Mouse (Mus musculus) stomach, embryonic 16.5 days (tissue): ENCODE measurements around the gene Snx10. TPM values are rescaled to one million over a fixed set of nuclear protein-coding genes. Genes with fewer than 3 reads are reported as not detected.
"Not testable (repeated sequence)": the region's sequence is repeated elsewhere in the genome, so short reads cannot be mapped to it uniquely, and the experiment has no call there.

Experiments used
- ATAC-seq: fragments of 200-750 bp; cut with Nextera tagmentation; 2 replicates; pipeline ENCODE4 v1.8.0; 2017; ENCODE audit warnings: moderate number of reproducible peaks, moderate TSS enrichment; ENCODE audit not compliant: insufficient read depth, low FRiP score
- H3K27ac ChIP-seq: fragments of 300-500 bp; sonication (generic); 2 replicates; pipeline ENCODE4 v1.5.1; 2014; ENCODE audit warnings: low read length
- H3K27me3 ChIP-seq: fragments of 300-500 bp; sonication (generic); 2 replicates; pipeline ENCODE4 v1.6.1; 2014; ENCODE audit warnings: low read length, control low read depth, mixed read lengths; ENCODE audit not compliant: control insufficient read depth, insufficient read depth
- H3K36me3 ChIP-seq: fragments of 300-500 bp; sonication (generic); 2 replicates; pipeline ENCODE4 v1.6.1; 2014; ENCODE audit warnings: low read length; ENCODE audit not compliant: control insufficient read depth, insufficient read depth
- H3K4me1 ChIP-seq: fragments of 300-500 bp; sonication (generic); 2 replicates; pipeline ENCODE4 v1.6.1; 2014; ENCODE audit warnings: low read length, control low read depth, mixed read lengths; ENCODE audit not compliant: control insufficient read depth, insufficient read depth
- H3K4me2 ChIP-seq: fragments of 300-500 bp; sonication (generic); 2 replicates; pipeline ENCODE4 v1.6.1; 2014; ENCODE audit warnings: low read depth, low read length, mixed read lengths
- H3K4me3 ChIP-seq: fragments of 300-500 bp; sonication (generic); replicated peaks from 2 replicates; pipeline ENCODE4 v1.5.1; 2014; ENCODE audit warnings: mild to moderate bottlenecking, low read length
- H3K9ac ChIP-seq: fragments of 300-500 bp; sonication (generic); 2 replicates; pipeline ENCODE4 v1.6.1; 2014; ENCODE audit warnings: low read length
- H3K9me3 ChIP-seq: fragments of 300-500 bp; sonication (generic); replicated peaks from 2 replicates; pipeline ENCODE4 v1.6.1; 2016; ENCODE audit warnings: low read length, control low read depth; ENCODE audit not compliant: control insufficient read depth
- WGBS: fragments of 180-500 bp; shearing (Covaris S2); extraction: QIAGEN DNeasy Blood & Tissue Kit; methylation state at CpG from one replicate; pipeline ENCODE4 v1.1.7; 2014; 5-methylcytosine and 5-hydroxymethylcytosine counted together
- polyA plus RNA-seq: library from polyadenylated mRNA; unstranded; fragments of >200 nt; fragmentation: Nextera tagmentation; extraction: Ambion mirVana; gene quantifications from 2 replicates; pipeline ENCODE4 v1.2.1, GENCODE M21; 2015

Gene Snx10
- 16.0 and 17.1 TPM in 2 replicates for polyA plus RNA-seq

GRCm38 (mm10) chr6:51523807-51524320 lies at the start of gene Snx10:
Gene Snx10, plus strand, starts transcription at chr6:51523901.
- peak within 1 kb of the TSS; percentile 29; the same call in 1 of the 2 replicates for H3K27ac ChIP-seq
- peak; percentile 72; the same call in 1 of the 2 replicates for ATAC-seq

DNA sequence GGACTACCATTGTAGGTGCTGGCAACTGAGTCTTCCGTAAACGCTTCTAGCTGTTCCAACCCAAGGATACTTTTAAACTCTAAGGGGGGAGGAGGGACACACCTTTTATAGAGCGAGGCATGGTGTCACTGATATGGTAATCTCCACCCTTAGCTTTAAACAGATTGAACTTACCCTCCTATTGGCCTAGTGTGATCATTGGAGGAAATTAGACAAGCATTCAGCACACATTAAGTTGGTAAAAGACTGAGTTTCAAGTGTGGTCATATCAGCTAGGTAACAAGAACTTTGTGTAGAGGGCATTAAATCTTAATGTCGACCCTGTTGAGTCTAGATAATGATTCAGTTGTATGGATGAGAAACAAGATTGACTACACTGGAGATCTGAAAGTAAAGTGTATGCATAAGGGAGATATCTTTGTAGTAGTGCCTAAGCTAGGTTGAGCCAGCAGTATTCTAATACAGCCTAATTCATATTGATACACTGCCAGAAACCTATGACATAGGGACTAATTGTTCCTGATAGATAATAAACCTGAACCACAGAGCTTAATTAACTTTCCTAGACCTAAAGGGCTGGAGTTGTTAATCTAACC lies 44.5 kb upstream of the Snx10 start:
- 89% methylated on average over 4 of the region's 4 CpGs for WGBS
- H3K27me3 ChIP-seq, result no peaks in the 10 kb centered on the region
- no peak overlapping the region for H3K4me2 ChIP-seq
- H3K4me3 ChIP-seq, result no peak overlapping the region
- H3K4me1 ChIP-seq, result no peaks in the 10 kb centered on the region
- H3K36me3 ChIP-seq, result peaks cover 42% of the 10 kb centered on the region
- ATAC-seq, result no peak
- H3K9me3 ChIP-seq, result no peaks in the 10 kb centered on the region
- H3K9ac ChIP-seq, result no peak overlapping the region
- no peak overlapping the region for H3K27ac ChIP-seq

More at GRCm38 (mm10) chr6:51523807-51524320, at the start of gene Snx10:
- peak within 1 kb of the TSS; percentile 59 for H3K4me3 ChIP-seq
- WGBS, result 0% methylated on average over 47 of the region's 47 CpGs
- H3K9me3 ChIP-seq, result no peaks in the 10 kb centered on the region
- no peaks in the 10 kb centered on the region for H3K36me3 ChIP-seq
- no peaks in the 10 kb centered on the region for H3K27me3 ChIP-seq
- peak within 1 kb of the TSS; percentile 75 for H3K9ac ChIP-seq
- H3K4me2 ChIP-seq, result peak within 1 kb of the TSS; percentile 73
- H3K4me1 ChIP-seq, result peaks cover 8% of the 10 kb centered on the region

DNA sequence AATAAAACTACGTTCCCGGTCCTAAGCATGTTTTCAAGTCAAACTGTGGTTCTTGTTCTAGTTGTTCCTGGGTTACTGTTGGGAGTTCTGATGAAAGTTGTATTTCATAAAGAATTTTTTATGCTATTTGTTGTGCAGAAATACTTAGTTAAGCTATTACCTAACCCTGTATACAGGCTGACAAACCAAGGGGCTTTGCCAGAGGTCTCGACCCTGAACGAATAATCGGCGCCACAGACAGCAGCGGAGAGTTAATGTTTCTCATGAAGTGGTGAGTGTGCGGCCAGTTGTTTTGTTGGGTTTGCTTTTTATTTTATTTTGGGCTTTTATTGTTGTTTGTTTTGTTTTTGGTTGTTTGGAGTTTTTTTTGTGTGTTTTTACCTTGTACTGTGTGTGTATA lies 42.2 kb upstream of the Snx10 start:
- Histone ChIP-seq H3K4me1 (no peaks in the 10 kb centered on the region), H3K27ac (no peak overlapping the region), H3K4me3 (no peak overlapping the region), H3K9ac (no peak overlapping the region), H3K9me3 (no peaks in the 10 kb centered on the region), H3K4me2 (no peak overlapping the region), H3K36me3 (peaks cover 32% of the 10 kb centered on the region), H3K27me3 (no peaks in the 10 kb centered on the region)
- no peak for ATAC-seq
- WGBS, result 93% methylated on average over 8 of the region's 8 CpGs

DNA sequence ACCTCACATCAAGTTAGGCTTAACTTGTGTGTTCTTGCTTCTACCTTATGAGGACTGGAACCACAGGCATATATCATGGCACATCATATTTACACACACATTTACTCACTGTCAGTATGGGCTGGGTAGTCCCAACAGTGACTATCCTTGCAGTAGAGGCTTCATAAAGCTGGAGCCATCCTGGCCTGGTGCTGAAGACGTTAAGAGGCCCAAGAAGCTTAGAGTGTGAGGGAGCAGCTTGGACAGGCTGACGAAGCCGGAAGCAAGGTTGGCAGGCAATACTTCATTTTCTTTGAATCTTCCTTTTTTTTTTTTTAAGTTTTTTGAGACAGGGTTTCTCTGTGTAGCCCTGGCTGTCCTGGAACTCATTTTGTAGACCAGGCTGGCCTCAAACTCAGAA lies 39.8 kb upstream of the Snx10 start:
- WGBS, result 90% methylated on average over 3 of the region's 3 CpGs
- no peak for ATAC-seq

DNA sequence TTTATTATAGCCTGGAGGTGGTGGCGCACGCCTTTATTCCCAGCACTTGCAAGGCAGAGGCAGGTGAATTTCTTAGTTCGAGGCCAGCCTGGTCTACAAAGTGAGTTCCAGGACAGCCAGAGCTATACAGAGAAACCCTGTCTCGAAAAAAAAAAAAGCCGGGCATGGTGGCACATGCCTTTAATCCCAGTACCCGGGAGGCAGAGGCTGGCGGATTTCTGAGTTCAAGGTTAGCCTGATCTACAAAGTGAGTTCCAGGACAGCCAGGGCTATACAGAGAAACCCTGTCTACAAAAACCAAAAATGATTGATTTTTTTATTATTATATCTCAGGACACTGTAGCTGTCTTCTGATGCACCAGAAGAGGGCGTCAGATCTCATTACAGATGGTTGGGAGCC lies 39.1 kb upstream of the Snx10 start:
- not testable (repeated sequence) for H3K27ac ChIP-seq, H3K4me2 ChIP-seq, H3K9ac ChIP-seq, H3K4me3 ChIP-seq, H3K27me3 ChIP-seq, ATAC-seq, H3K9me3 ChIP-seq, H3K4me1 ChIP-seq
- 89% methylated on average over 8 of the region's 8 CpGs for WGBS
- peaks cover 20% of the 10 kb centered on the region for H3K36me3 ChIP-seq

More for the DNA sequence above, 39.8 kb upstream of the Snx10 start:
- H3K4me1 ChIP-seq, result no peaks in the 10 kb centered on the region
- H3K9me3 ChIP-seq, result peaks cover 4% of the 10 kb centered on the region; the same call in 1 of the 2 replicates
- H3K4me2 ChIP-seq, result no peak overlapping the region
- no peaks in the 10 kb centered on the region for H3K27me3 ChIP-seq
- H3K27ac ChIP-seq, result no peak overlapping the region
- H3K9ac ChIP-seq, result no peak overlapping the region
- no peak overlapping the region for H3K4me3 ChIP-seq
- H3K36me3 ChIP-seq, result peaks cover 25% of the 10 kb centered on the region

DNA sequence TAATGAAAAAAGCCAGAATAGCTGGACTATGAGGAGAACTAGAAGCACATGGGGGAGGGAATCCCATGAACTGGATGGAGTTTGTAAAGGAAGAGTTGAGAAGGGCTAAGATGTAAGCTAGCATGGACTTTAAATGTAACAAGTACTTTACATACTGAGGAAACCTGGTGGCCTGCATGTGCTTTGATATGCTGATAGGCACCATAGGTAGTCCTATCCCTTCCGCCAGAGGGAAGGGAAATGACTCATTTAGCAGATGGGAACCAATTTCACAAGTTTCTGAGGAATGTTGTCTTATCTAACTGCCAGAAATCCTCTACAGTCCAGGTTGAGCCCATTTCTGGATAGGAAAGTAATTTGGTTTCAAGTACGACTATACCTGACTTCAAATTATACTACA lies 38.1 kb upstream of the Snx10 start:
- Histone ChIP-seq H3K4me3 (no peak overlapping the region), H3K9ac (no peak overlapping the region), H3K36me3 (peaks cover 10% of the 10 kb centered on the region), H3K9me3 (peaks cover 4% of the 10 kb centered on the region; the same call in 1 of the 2 replicates), H3K4me1 (no peaks in the 10 kb centered on the region), H3K27ac (no peak overlapping the region), H3K27me3 (no peaks in the 10 kb centered on the region), H3K4me2 (no peak overlapping the region)
- WGBS, result 57% methylated on average over 2 of the region's 2 CpGs
- no peak for ATAC-seq

DNA sequence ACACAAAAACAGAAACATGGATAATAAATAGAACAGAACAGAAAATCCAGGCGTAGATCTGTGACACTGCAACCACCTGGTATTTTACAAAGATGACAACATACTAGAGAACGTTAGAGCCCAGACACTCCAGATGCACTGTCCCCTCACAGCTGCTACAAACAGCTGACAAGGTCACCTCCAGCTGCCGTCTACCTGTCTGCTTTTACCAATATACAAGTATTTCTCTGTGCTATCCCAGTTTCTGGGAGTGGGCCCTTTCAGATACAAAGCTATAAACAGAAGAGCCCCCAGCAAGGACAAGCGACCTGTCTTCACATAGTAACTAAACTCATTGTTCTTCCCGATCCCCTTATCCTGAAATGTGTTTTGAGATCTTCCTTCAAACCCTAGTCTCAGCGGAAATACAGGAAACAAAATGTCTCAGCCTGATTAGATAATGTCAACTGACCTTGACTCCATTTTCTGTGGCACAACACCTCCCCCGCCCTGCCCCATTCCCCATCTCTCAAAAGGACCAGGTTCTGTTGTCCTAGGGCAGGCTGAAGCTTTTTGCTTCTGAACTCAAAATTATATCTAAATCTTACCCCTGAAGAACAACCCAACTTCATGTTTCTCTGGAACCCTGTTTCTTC lies 37.5 kb upstream of the Snx10 start:
- peaks cover 7% of the 10 kb centered on the region for H3K36me3 ChIP-seq
- no peak overlapping the region for H3K27ac ChIP-seq
- H3K4me3 ChIP-seq, result no peak overlapping the region
- H3K9ac ChIP-seq, result no peak overlapping the region
- no peaks in the 10 kb centered on the region for H3K27me3 ChIP-seq
- no peaks in the 10 kb centered on the region for H3K4me1 ChIP-seq
- peaks cover 4% of the 10 kb centered on the region; the same call in 1 of the 2 replicates for H3K9me3 ChIP-seq
- H3K4me2 ChIP-seq, result no peak overlapping the region
- ATAC-seq, result no peak
- 36% methylated on average over 7 of the region's 7 CpGs for WGBS

DNA sequence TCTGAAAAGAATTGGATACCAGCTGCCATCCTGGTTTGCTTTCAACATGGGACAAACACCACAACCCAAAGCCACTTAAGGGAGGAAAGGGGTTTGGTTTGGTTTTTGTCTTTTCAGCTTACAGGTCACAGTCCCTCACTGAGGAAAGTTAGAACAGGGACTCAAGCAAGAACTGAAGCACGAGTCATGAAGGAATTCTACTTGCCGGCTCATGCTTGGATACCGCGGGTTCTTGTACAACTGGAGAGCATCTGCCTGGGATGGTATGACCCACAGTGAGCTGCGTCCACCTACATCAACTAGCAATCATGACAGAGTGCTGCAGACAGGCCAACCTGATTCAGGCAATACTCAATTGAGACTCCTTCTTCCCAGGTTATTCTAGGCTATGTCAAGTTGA lies 37.0 kb upstream of the Snx10 start:
- no peak overlapping the region for H3K9ac ChIP-seq
- H3K36me3 ChIP-seq, result peaks cover 7% of the 10 kb centered on the region
- H3K4me3 ChIP-seq, result no peak overlapping the region
- WGBS, result 86% methylated on average over 5 of the region's 5 CpGs
- H3K4me1 ChIP-seq, result no peaks in the 10 kb centered on the region
- no peak for ATAC-seq
- H3K27ac ChIP-seq, result no peak overlapping the region
- H3K27me3 ChIP-seq, result no peaks in the 10 kb centered on the region
- peaks cover 4% of the 10 kb centered on the region; the same call in 1 of the 2 replicates for H3K9me3 ChIP-seq
- no peak overlapping the region for H3K4me2 ChIP-seq

- 35% methylated on average over 2 of the region's 2 CpGs for WGBS
- Histone ChIP-seq H3K4me3 (no peak overlapping the region), H3K27me3 (no peaks in the 10 kb centered on the region), H3K27ac (no peak overlapping the region), H3K4me1 (no peaks in the 10 kb centered on the region), H3K36me3 (no peaks in the 10 kb centered on the region), H3K9ac (no peak overlapping the region), H3K4me2 (no peak overlapping the region), H3K9me3 (peaks cover 4% of the 10 kb centered on the region; the same call in 1 of the 2 replicates)
- no peak for ATAC-seq
These were observed 33.9 kb upstream of the Snx10 start for GRCm38 (mm10) chr6:51489787-51490186.
